Mouse (Mus musculus) heart, postnatal 4 days (tissue): Measurements from ENCODE around the gene Zdhhc22. TPM values are rescaled to one million over a fixed set of nuclear protein-coding genes. Genes with fewer than 3 reads are reported as not detected.
A peak's percentile ranks its signal among the peaks of the same experiment; 100 is the strongest.

ENCODE experiments used
- DNase-seq: peaks from one replicate; pipeline ENCODE4 v3.0.0; 2021
- total RNA-seq, 2 experiments: library from RNA; stranded (reverse); gene quantifications; 2 replicates each; pipeline ENCODE4 v1.2.3; 2021

The Zdhhc22 gene
- total RNA-seq, 2 experiments from 2014 or later: not detected

GRCm38 (mm10) chr12:86994776-86995175 lies 4.5 kb upstream of the Zdhhc22 start:
- no peak for DNase-seq

GRCm38 (mm10) chr12:86994166-86994565 lies 3.9 kb upstream of the Zdhhc22 start:
- DNase-seq: peak; percentile 47

GRCm38 (mm10) chr12:86990755-86991110 lies 503 bp upstream of the Zdhhc22 start:
- no peak for DNase-seq

GRCm38 (mm10) chr12:86989378-86989777 lies 852 bp downstream of the Zdhhc22 start:
- DNase-seq: no peak

- no peak for DNase-seq
Measured at GRCm38 (mm10) chr12:86988227-86988626, 2.0 kb downstream of the Zdhhc22 start.

- DNase-seq: no peak
Measured at GRCm38 (mm10) chr12:86986562-86986961, 3.7 kb downstream of the Zdhhc22 start.

- DNase-seq: peak; percentile 79
Measured at GRCm38 (mm10) chr12:86984194-86984555, 6.1 kb downstream of the Zdhhc22 start.

GRCm38 (mm10) chr12:86983470-86984193 lies 6.6 kb downstream of the Zdhhc22 start:
- DNase-seq: peak; percentile 85

- DNase-seq: no peak
Measured at GRCm38 (mm10) chr12:86981180-86981579, 9.1 kb downstream of the Zdhhc22 start.

- DNase-seq: no peak
Measured at GRCm38 (mm10) chr12:86977833-86978232, 12.4 kb downstream of the Zdhhc22 start.

- DNase-seq: no peak
Measured at GRCm38 (mm10) chr12:86976511-86977168, 13.6 kb downstream of the Zdhhc22 start.

GRCm38 (mm10) chr12:86975761-86976160 lies 14.5 kb downstream of the Zdhhc22 start:
- no peak for DNase-seq

- DNase-seq: peak; percentile 88
Measured at GRCm38 (mm10) chr12:86974387-86975288, 15.6 kb downstream of the Zdhhc22 start.

GRCm38 (mm10) chr12:86973706-86974105 lies 16.5 kb downstream of the Zdhhc22 start:
- no peak for DNase-seq

GRCm38 (mm10) chr12:86973216-86973615 lies 17.0 kb downstream of the Zdhhc22 start:
- peak; percentile 81 for DNase-seq

GRCm38 (mm10) chr12:86971089-86971488 lies 19.1 kb downstream of the Zdhhc22 start:
- no peak for DNase-seq

- no peak for DNase-seq
Measured at GRCm38 (mm10) chr12:86969220-86969601, 21.0 kb downstream of the Zdhhc22 start.

- no peak for DNase-seq
Measured at GRCm38 (mm10) chr12:86968468-86969219, 21.6 kb downstream of the Zdhhc22 start.

GRCm38 (mm10) chr12:86965237-86965799 lies 24.9 kb downstream of the Zdhhc22 start:
- no peak for DNase-seq

- no peak for DNase-seq
Measured at GRCm38 (mm10) chr12:86964278-86965057, 25.8 kb downstream of the Zdhhc22 start.
